Mouse (Mus musculus) hindbrain, postnatal 0 days (tissue): ENCODE data around the gene Sppl2b. TPM values are rescaled to one million over a fixed set of nuclear protein-coding genes. Genes with fewer than 3 reads are reported as not detected.

ENCODE experiments used
- ATAC-seq: fragments of 200-750 bp; cut with Nextera tagmentation; 2 replicates; pipeline ENCODE4 v1.8.0; 2017; ENCODE audit warnings: mild to moderate bottlenecking, moderate TSS enrichment, moderate library complexity
- DNase-seq: peaks from one replicate; pipeline ENCODE4 v3.0.0-alpha.2; 2015; ENCODE audit warnings: low spot score
- H3K27ac ChIP-seq: fragments of 300-500 bp; sonication (generic); 2 replicates; pipeline ENCODE4 v1.5.1; 2014; ENCODE audit warnings: mild to moderate bottlenecking
- H3K27me3 ChIP-seq: fragments of 300-500 bp; sonication (generic); 2 replicates; pipeline ENCODE4 v1.6.1; 2014; ENCODE audit warnings: low read length, mixed read lengths; ENCODE audit not compliant: insufficient read depth
- H3K36me3 ChIP-seq: fragments of 300-500 bp; sonication (generic); 2 replicates; pipeline ENCODE4 v1.6.1; 2014; ENCODE audit warnings: low read length, mixed read lengths; ENCODE audit not compliant: insufficient read depth
- H3K4me1 ChIP-seq: fragments of 300-500 bp; sonication (generic); 2 replicates; pipeline ENCODE4 v1.6.1; 2014; ENCODE audit warnings: antibody characterized with exemption, low read length, mixed read lengths; ENCODE audit not compliant: insufficient read depth
- H3K4me2 ChIP-seq: fragments of 300-500 bp; sonication (generic); 2 replicates; pipeline ENCODE4 v1.6.1; 2014; ENCODE audit warnings: low read depth, mild to moderate bottlenecking, low read length, moderate library complexity, mixed read lengths
- H3K4me3 ChIP-seq: fragments of 300-500 bp; sonication (generic); 2 replicates; pipeline ENCODE4 v1.5.1; 2014; ENCODE audit warnings: low read length
- H3K9ac ChIP-seq: fragments of 300-500 bp; sonication (generic); replicated peaks from 2 replicates; pipeline ENCODE4 v1.6.1; 2014; ENCODE audit warnings: mild to moderate bottlenecking, low read length, moderate library complexity, mixed read lengths
- H3K9me3 ChIP-seq: fragments of 300-500 bp; sonication (generic); 2 replicates; pipeline ENCODE4 v1.6.1; 2016; ENCODE audit warnings: low read length, mixed read lengths
- CTCF ChIP-seq: IDR thresholded peaks from 2 replicates; pipeline ENCODE4 v1.5.1; 2016; ENCODE audit warnings: antibody characterized with exemption, control low read depth, low read depth
- WGBS: fragments of 180-500 bp; shearing (Covaris S2); extraction: QIAGEN DNeasy Blood & Tissue Kit; methylation state at CpG from one replicate; pipeline ENCODE4 v1.1.7; 2014; 5-methylcytosine and 5-hydroxymethylcytosine counted together
- polyA plus RNA-seq: library from polyadenylated mRNA; unstranded; fragments of >200 nt; fragmentation: Nextera tagmentation; extraction: Ambion mirVana; gene quantifications from 2 replicates; pipeline ENCODE4 v1.2.1, GENCODE M21; 2015
- total RNA-seq: library from RNA; depleted of rRNA; stranded (reverse); fragments of >200 nt; gene quantifications from 2 replicates; pipeline ENCODE4 v1.2.3, GENCODE M21; 2014

The Sppl2b gene
- total and polyA plus RNA-seq, 2 experiments from 2014 or later: 76.2 to 161 TPM

- Histone ChIP-seq H3K27me3 (no peaks in the 10 kb centered on the region), H3K36me3 (no peaks in the 10 kb centered on the region), H3K27ac (no peak overlapping the region), H3K9me3 (no peaks in the 10 kb centered on the region), H3K9ac (no peak overlapping the region), H3K4me3 (no peak overlapping the region), H3K4me2 (no peak overlapping the region), H3K4me1 (no peaks in the 10 kb centered on the region; the same call in 1 of the 2 replicates)
- no peak for TF ChIP-seq CTCF
- WGBS: 48% methylated on average over 8 of the region's 8 CpGs
- DNase-seq (no peak), ATAC-seq (no peak)
Observed at GRCm38 (mm10) chr10:80845055-80845693, 9.9 kb upstream of the Sppl2b start.

DNA sequence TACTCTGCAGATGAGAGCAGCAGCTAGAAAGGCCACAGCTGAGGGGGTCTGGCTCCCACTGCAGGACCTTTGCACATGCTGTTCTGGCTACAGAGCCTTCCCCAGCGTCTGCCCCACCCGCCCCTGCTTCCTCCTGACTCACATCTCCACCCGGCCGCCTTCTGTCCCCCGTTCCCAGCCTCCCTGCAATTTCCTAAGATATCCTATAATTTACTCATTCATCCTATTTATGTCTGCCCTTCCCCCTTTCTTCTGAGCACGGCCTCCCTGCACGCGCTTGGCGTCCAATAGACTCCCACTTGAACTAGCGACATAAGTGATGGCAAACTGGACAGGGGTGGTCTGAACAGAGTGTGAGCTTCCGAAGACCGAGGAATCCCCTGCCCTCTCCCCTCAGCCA is 9.3 kb upstream of the Sppl2b start:
- no peak for TF ChIP-seq CTCF
- 77% methylated on average over 12 of the region's 12 CpGs for WGBS

GRCm38 (mm10) chr10:80848571-80848970 is 6.5 kb upstream of the Sppl2b start:
- 15% methylated on average over 10 of the region's 10 CpGs for WGBS
- Histone ChIP-seq H3K9me3 (no peaks in the 10 kb centered on the region), H3K9ac (no peak overlapping the region), H3K27ac (no peak overlapping the region), H3K4me3 (no peak overlapping the region), H3K4me1 (no peaks in the 10 kb centered on the region; the same call in 1 of the 2 replicates), H3K27me3 (no peaks in the 10 kb centered on the region), H3K4me2 (no peak overlapping the region), H3K36me3 (peaks cover 15% of the 10 kb centered on the region)
- DNase-seq: no peak
- no peak for ATAC-seq
- TF ChIP-seq CTCF: no peak

More for the DNA sequence above, 9.3 kb upstream of the Sppl2b start:
- Histone ChIP-seq H3K4me3 (no peak overlapping the region), H3K9me3 (no peaks in the 10 kb centered on the region), H3K4me2 (no peak overlapping the region), H3K36me3 (no peaks in the 10 kb centered on the region), H3K4me1 (no peaks in the 10 kb centered on the region; the same call in 1 of the 2 replicates), H3K27me3 (no peaks in the 10 kb centered on the region), H3K9ac (no peak overlapping the region), H3K27ac (no peak overlapping the region)
- no peak for DNase-seq
- no peak for ATAC-seq

DNA sequence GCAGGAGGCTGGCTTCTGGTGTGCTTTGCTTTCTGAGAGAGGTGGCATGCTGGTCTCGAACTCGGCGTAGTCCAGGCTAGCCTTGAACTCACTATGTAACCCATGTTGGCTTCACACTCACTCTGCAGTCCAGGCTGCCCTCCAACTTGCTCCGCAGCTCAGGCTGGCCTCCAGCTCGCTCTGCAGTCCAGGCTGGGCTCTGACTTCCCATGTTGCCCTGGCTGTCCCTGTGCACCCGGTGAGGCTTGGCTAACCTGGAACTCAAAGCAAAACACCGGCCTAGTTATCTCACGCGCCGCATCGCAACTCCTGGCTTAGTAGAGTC is 636 bp downstream of the Sppl2b start:
- no peak for TF ChIP-seq CTCF
- Histone ChIP-seq H3K27me3 (no peaks in the 10 kb centered on the region), H3K9ac (peak overlapping the region; percentile 84), H3K4me1 (peaks cover 16% of the 10 kb centered on the region; the same call in 1 of the 2 replicates), H3K4me2 (peak overlapping the region; percentile 99), H3K27ac (peak overlapping the region; percentile 86; the same call in 1 of the 2 replicates), H3K4me3 (peak overlapping the region; percentile 70), H3K36me3 (peaks cover 15% of the 10 kb centered on the region), H3K9me3 (no peaks in the 10 kb centered on the region)
- 20% methylated on average over 11 of the region's 11 CpGs for WGBS
- DNase-seq: no peak
- ATAC-seq: no peak

- ATAC-seq: peak; percentile 57
Observed at GRCm38 (mm10) chr10:80856267-80856666, 1.2 kb downstream of the Sppl2b start.

GRCm38 (mm10) chr10:80856908-80857307 is 1.8 kb downstream of the Sppl2b start:
- H3K9ac ChIP-seq: no peak overlapping the region; the same call in 1 of the 2 replicates
- TF ChIP-seq CTCF: no peak
- no peaks in the 10 kb centered on the region for H3K27me3 ChIP-seq
- peak overlapping the region; percentile 23 for H3K4me2 ChIP-seq
- no peak for ATAC-seq
- peaks cover 16% of the 10 kb centered on the region; the same call in 1 of the 2 replicates for H3K4me1 ChIP-seq
- H3K27ac ChIP-seq: peak overlapping the region; percentile 86
- 75% methylated on average over 5 of the region's 5 CpGs for WGBS
- DNase-seq: no peak
- H3K4me3 ChIP-seq: no peak overlapping the region
- peaks cover 14% of the 10 kb centered on the region for H3K36me3 ChIP-seq
- no peaks in the 10 kb centered on the region for H3K9me3 ChIP-seq

More at GRCm38 (mm10) chr10:80856267-80856666, 1.2 kb downstream of the Sppl2b start:
- Histone ChIP-seq H3K27me3 (no peaks in the 10 kb centered on the region), H3K4me1 (peaks cover 16% of the 10 kb centered on the region; the same call in 1 of the 2 replicates), H3K36me3 (peaks cover 14% of the 10 kb centered on the region), H3K9me3 (no peaks in the 10 kb centered on the region), H3K4me3 (peak overlapping the region; percentile 70), H3K27ac (peak overlapping the region; percentile 86; the same call in 1 of the 2 replicates), H3K9ac (no peak overlapping the region), H3K4me2 (peak overlapping the region; percentile 99)
- TF ChIP-seq CTCF: peak; percentile 47
- DNase-seq: peak; percentile 53
- WGBS: 52% methylated on average over 3 of the region's 3 CpGs

- Histone ChIP-seq H3K4me3 (no peak overlapping the region), H3K4me1 (peaks cover 16% of the 10 kb centered on the region; the same call in 1 of the 2 replicates), H3K27ac (peak overlapping the region; percentile 86), H3K36me3 (peaks cover 14% of the 10 kb centered on the region), H3K9me3 (no peaks in the 10 kb centered on the region), H3K9ac (peak overlapping the region; percentile 28; the same call in 1 of the 2 replicates), H3K4me2 (peak overlapping the region; percentile 28; the same call in 1 of the 2 replicates), H3K27me3 (no peaks in the 10 kb centered on the region)
- WGBS: 27% methylated on average over 8 of the region's 8 CpGs
- no peak for TF ChIP-seq CTCF
- ATAC-seq: peak; percentile 46
- DNase-seq: peak; percentile 46
Observed at GRCm38 (mm10) chr10:80857386-80857785, 2.3 kb downstream of the Sppl2b start.
